Mouse (Mus musculus): Measurements from ENCODE around the gene Ticam1. TPM values are rescaled to one million over a fixed set of nuclear protein-coding genes. Genes with fewer than 3 reads are reported as not detected.
A peak's percentile ranks its signal among the peaks of the same experiment; 100 is the strongest.

The Ticam1 gene
- total and polyA plus RNA-seq, 3 experiments, result 6.4 to 18.6 (median 17.6) TPM

- in situ Hi-C loops (cut with MboI; ENCODE audit: low pct_ligation_motif_present, low pct_unique_long_range_greater_than_20kb, low sequenced_read_pairs), result no loop called here
- Histone ChIP-seq H3K36me3 (replicated peaks in 1 of 2; ENCODE audit: control insufficient read depth in 1 of 2, insufficient read depth in 1 of 2, low read length in 1 of 2) (no peaks in the 10 kb centered on the region), H3K9me3 (replicated peaks; ENCODE audit: low read length) (no peaks in the 10 kb centered on the region), H3K79me2 (replicated peaks; ENCODE audit: control insufficient read depth, extremely low read depth, insufficient read depth, poor library complexity, severe bottlenecking) (no peaks in the 10 kb centered on the region), H3K9ac (ENCODE audit: insufficient read depth, low read depth) (no peak overlapping the region), H3K27ac (ENCODE audit: insufficient read depth, low read depth) (no peak overlapping the region), H3K4me3 (replicated peaks in 1 of 3; ENCODE audit: low read depth in 2 of 3, low read length in 2 of 3, poor library complexity in 1 of 3) (no peak overlapping the region), H3K4me2 (ENCODE audit: insufficient read depth, low read depth, poor library complexity, severe bottlenecking) (peak overlapping the region; percentile 45; the same call in 1 of the 2 replicates), H3K27me3 (replicated peaks) (peaks cover 64% of the 10 kb centered on the region), H3K4me1 (ENCODE audit: control insufficient read depth in 1 of 2, insufficient read depth in 2 of 2) (peaks cover 6 to 11% of the 10 kb centered on the region in 2 experiments)
- DNase-seq (ENCODE audit: extremely low read depth), result no peak
- dilution Hi-C loops (cut with MboI; ENCODE audit: extremely low pct_ligation_motif_present, extremely low pct_unique_long_range_greater_than_20kb, low sequenced_read_pairs), result no loop called here
- TF ChIP-seq USF2 (conservative IDR thresholded peaks at IDR 0.05; ENCODE audit: low read depth, low read length), result peak; percentile 63
- no peak for TF ChIP-seq NELFE (IDR thresholded peaks at IDR 0.05; ENCODE audit: low read depth, low read length)
- TF ChIP-seq USF1 (IDR thresholded peaks at IDR 0.05; ENCODE audit: low read depth, low read length), result peak; percentile 66
- TF ChIP-seq ELF1 (IDR thresholded peaks at IDR 0.05; ENCODE audit: low read depth, low read length), result no peak
These were observed 42.6 kb downstream of the Ticam1 start for GRCm38 (mm10) chr17:56233818-56234469.

DNA sequence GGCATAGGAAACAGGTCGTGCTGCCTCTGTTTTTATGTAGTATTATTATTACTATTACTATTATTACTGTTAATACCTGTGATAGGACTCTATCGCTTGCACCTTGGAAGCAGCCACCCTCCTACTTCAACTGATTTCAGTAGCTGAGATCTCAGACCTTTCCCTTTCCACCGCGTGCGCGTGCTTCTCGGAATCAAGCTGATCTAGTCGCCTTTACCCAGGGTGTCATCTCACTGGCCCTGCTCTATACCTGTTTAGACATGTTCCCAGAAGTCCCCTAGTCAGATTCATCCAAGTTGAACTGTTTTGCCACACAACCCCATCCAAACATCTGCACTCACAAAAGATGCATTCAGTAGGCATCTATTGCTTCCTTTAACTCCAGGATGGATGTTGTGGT is 43.2 kb downstream of the Ticam1 start:
- Histone ChIP-seq H3K9me3 (replicated peaks; ENCODE audit: low read length) (no peaks in the 10 kb centered on the region), H3K9ac (ENCODE audit: insufficient read depth, low read depth) (no peak overlapping the region), H3K36me3 (replicated peaks in 1 of 2; ENCODE audit: control insufficient read depth in 1 of 2, insufficient read depth in 1 of 2, low read length in 1 of 2) (no peaks in the 10 kb centered on the region), H3K4me3 (replicated peaks in 1 of 3; ENCODE audit: low read depth in 2 of 3, low read length in 2 of 3, poor library complexity in 1 of 3) (no peak overlapping the region), H3K4me1 (ENCODE audit: control insufficient read depth in 1 of 2, insufficient read depth in 2 of 2) (peaks cover 6 to 11% of the 10 kb centered on the region in 2 experiments), H3K27ac (ENCODE audit: insufficient read depth, low read depth) (no peak overlapping the region), H3K79me2 (replicated peaks; ENCODE audit: control insufficient read depth, extremely low read depth, insufficient read depth, poor library complexity, severe bottlenecking) (no peaks in the 10 kb centered on the region), H3K4me2 (ENCODE audit: insufficient read depth, low read depth, poor library complexity, severe bottlenecking) (peak overlapping the region; percentile 45; the same call in 1 of the 2 replicates), H3K27me3 (replicated peaks) (peaks cover 68% of the 10 kb centered on the region)
- dilution Hi-C loops (cut with MboI; ENCODE audit: extremely low pct_ligation_motif_present, extremely low pct_unique_long_range_greater_than_20kb, low sequenced_read_pairs) (no loop called here), in situ Hi-C loops (cut with MboI; ENCODE audit: low pct_ligation_motif_present, low pct_unique_long_range_greater_than_20kb, low sequenced_read_pairs) (no loop called here)
- TF ChIP-seq HCFC1 (IDR thresholded peaks at IDR 0.05; ENCODE audit: low read depth, low read length) (no peak), MYC (IDR thresholded peaks at IDR 0.05; ENCODE audit: low read depth, low read length) (no peak), ZC3H11A (IDR thresholded peaks at IDR 0.05; ENCODE audit: low read depth, low read length) (no peak), MAZ (IDR thresholded peaks at IDR 0.05; ENCODE audit: low read depth, low read length) (no peak), TCF12 (IDR thresholded peaks at IDR 0.05; ENCODE audit: low read depth, low read length) (no peak), JUND (conservative IDR thresholded peaks at IDR 0.05; ENCODE audit: low read depth, low read length) (no peak), ZMIZ1 (IDR thresholded peaks at IDR 0.05; ENCODE audit: low read depth, low read length) (no peak), IRF4 (IDR thresholded peaks at IDR 0.05; ENCODE audit: low read depth, low read length) (no peak), MAX (IDR thresholded peaks at IDR 0.05; ENCODE audit: low read length) (no peak), CHD1 (IDR thresholded peaks at IDR 0.05; ENCODE audit: low read depth, low read length) (no peak), MEF2A (IDR thresholded peaks at IDR 0.05; ENCODE audit: borderline replicate concordance, low read depth, low read length) (no peak), MXI1 (IDR thresholded peaks at IDR 0.05; ENCODE audit: low read depth, low read length) (no peak), SIN3A (IDR thresholded peaks at IDR 0.05; ENCODE audit: low read length) (no peak)
- DNase-seq (ENCODE audit: extremely low read depth), result no peak

Measured in CH12.LX (cell line).